Mouse (Mus musculus): ENCODE results near the gene Tnfsf12.
"Not testable (repeated sequence)": the region's sequence is repeated elsewhere in the genome, so short reads cannot be mapped to it uniquely, and the experiment has no call there.

Gene Tnfsf12

DNA sequence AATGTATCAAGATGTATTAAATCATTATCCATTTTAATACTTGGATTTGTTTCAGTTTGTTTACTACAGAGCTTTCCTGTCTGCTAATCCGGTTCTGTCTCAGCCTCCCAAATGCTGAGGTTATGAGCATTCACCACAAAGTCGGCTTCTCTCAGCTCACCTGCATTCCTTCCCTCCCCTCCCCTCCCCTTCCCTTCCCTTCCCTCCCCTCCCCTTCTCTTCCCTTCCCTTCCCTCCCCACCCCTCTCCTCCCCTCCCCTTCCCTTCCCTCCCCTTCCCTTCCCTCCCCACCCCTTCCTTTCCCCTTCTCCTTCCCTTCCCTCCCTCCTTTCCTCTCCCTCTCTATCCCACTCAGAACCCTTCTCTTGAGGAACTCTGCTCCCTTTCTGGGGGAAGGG, 9.0 kb upstream of the Tnfsf12 start:
- in situ Hi-C loops (cut with MboI, MseI): no loop called here

GRCm38 (mm10) chr11:69703814-69704612, 8.4 kb upstream of the Tnfsf12 start:
- in situ Hi-C loops (cut with MboI, MseI): no loop called here

- in situ Hi-C loops (cut with MboI, MseI): not testable (repeated sequence)
Observed at GRCm38 (mm10) chr11:69703381-69703780, 7.7 kb upstream of the Tnfsf12 start.

- in situ Hi-C loops (cut with MboI, MseI): not testable (repeated sequence)
Observed at GRCm38 (mm10) chr11:69702886-69703285, 7.2 kb upstream of the Tnfsf12 start.

GRCm38 (mm10) chr11:69699595-69699994, 3.9 kb upstream of the Tnfsf12 start:
- in situ Hi-C loops (cut with MboI, MseI): no loop called here

- in situ Hi-C loops (cut with MboI, MseI): no loop called here
Observed at GRCm38 (mm10) chr11:69698574-69698973, 2.9 kb upstream of the Tnfsf12 start.

DNA sequence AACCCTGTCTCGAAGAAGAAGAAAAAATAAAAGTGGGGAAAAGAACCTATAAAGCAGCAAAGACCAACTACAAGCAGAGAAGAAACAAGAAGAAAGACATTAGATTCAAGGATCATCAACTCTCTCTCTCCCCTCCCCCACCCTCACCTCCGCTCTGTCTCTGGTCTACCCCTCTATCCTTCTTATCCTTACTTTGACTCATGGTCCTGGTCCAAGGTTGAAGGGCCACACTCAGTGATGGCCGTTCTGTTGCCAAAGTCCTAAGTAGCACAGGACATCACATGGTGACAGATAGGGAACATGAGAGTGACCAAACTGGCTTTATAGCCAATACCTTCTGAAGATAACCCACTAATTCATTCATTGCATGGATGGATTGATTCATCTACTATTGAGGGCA, 1.7 kb upstream of the Tnfsf12 start:
- in situ Hi-C loops (cut with MboI, MseI): no loop called here

GRCm38 (mm10) chr11:69695046-69695360, 646 bp downstream of the Tnfsf12 start:
- in situ Hi-C loops (cut with MboI, MseI): no loop called here

- in situ Hi-C loops (cut with MboI, MseI): no loop called here
Observed at GRCm38 (mm10) chr11:69693421-69693965, 2.2 kb downstream of the Tnfsf12 start.

DNA sequence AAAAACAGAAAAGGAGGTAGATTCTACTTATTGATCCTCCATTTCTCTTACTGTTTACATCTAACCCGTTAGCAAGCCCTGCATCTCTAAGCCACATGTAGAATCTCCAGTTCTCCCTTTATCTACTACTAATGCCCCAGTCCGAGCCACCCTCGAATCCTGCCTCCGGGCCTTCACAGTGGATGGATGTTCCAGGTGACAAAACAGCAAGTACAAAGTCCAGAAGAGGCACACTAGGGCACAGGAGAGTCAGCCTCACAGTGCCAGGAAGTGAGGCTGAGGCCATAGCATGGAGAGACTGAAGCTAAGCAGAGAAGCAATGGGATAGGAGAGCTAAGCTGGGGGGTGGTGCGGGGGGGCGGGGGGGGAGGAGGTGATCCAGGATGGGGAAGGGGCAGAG, 2.8 kb downstream of the Tnfsf12 start:
- in situ Hi-C loops (cut with MboI, MseI): no loop called here

- in situ Hi-C loops (cut with MboI, MseI): no loop called here
Observed at GRCm38 (mm10) chr11:69692196-69692811, 3.3 kb downstream of the Tnfsf12 start.

DNA sequence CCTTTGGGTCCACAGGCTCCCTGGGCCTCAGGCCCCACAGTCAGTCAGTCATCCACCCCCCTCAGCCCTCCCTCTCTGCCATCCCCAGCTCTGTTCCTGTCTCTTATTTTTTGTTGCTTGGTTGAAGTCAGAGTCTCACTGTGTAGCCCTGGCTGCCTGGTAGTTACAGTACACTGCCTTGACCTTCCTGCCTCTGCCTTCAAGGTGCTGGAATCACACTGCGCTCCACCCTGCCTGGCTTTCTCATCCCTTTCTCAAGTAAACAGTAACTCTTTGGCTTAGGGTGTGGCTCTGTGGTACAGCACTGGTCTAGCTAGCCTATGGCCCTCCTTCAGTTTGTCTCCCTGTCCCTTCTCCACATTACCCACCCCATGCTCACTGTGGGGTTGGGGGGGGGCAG, 5.8 kb downstream of the Tnfsf12 start:
- in situ Hi-C loops (cut with MboI, MseI): loop anchor here (5.0 kb wide), 1 partner anchor 32 kb away; no protein-coding TSS in a partner anchor

- in situ Hi-C loops (cut with MboI, MseI): loop anchor here (5.0 kb wide), 1 partner anchor 35 kb away; no protein-coding TSS in a partner anchor
Observed at GRCm38 (mm10) chr11:69687061-69687460, 8.6 kb downstream of the Tnfsf12 start.

- in situ Hi-C loops (cut with MboI, MseI): loop anchor here (5.0 kb wide), 1 partner anchor 36 kb away; no protein-coding TSS in a partner anchor
Observed at GRCm38 (mm10) chr11:69686377-69686776, 9.3 kb downstream of the Tnfsf12 start.

- in situ Hi-C loops (cut with MboI, MseI): loop anchor here (5.0 kb wide), 1 partner anchor 37 kb away; no protein-coding TSS in a partner anchor
Observed at GRCm38 (mm10) chr11:69685526-69686148, 10.0 kb downstream of the Tnfsf12 start, which contains the start of gene Tnfsf13. TSS of gene Tnfsf13 (minus strand) at chr11:69685784.

- in situ Hi-C loops (cut with MboI, MseI): loop anchor here (5.0 kb wide), 1 partner anchor 37 kb away; no protein-coding TSS in a partner anchor
Observed at GRCm38 (mm10) chr11:69684936-69685335, 10.7 kb downstream of the Tnfsf12 start.

DNA sequence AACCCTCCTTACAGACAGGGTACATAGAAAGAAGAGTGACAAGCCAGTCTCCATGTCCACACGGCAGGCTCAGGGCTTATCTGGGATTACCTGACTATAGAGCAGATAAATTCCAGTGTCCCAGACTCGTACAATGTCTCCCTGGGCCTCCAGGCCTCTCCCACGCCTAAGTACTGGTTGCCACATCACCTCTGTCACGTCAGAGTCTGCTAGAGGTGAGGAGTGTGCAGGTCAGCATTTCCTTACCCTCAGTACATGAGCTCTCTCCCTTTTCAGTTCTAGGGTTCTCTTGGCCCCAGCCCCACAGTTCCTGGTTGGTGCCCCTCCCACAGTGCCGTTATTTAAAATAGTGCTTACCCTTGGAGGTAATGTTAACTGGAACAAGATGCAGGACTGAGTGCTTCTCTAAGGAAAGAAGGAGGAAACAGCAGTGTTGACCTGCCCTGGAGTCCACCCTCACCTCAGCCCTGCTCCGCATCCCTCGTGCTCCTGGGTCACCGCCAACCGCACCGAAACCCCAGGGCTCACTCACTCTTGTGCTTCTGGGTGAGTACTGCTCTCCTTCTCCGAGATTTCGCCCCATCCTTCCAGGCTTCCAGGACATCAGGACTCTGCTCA, 11.4 kb downstream of the Tnfsf12 start:
- in situ Hi-C loops (cut with MboI, MseI): no loop called here

GRCm38 (mm10) chr11:69683576-69683975, 12.1 kb downstream of the Tnfsf12 start:
- in situ Hi-C loops (cut with MboI, MseI): no loop called here

- in situ Hi-C loops (cut with MboI, MseI): no loop called here
Observed at GRCm38 (mm10) chr11:69682840-69683533, 12.7 kb downstream of the Tnfsf12 start.

GRCm38 (mm10) chr11:69682209-69682839, 13.3 kb downstream of the Tnfsf12 start:
- in situ Hi-C loops (cut with MboI, MseI): no loop called here
